Mouse (Mus musculus) lung, postnatal 0 days (tissue): ENCODE data around the gene Camk1d.

Experiments used
- CTCF ChIP-seq: IDR thresholded peaks from 2 replicates; pipeline ENCODE4 v1.5.1; 2016; ENCODE audit warnings: antibody characterized with exemption, mild to moderate bottlenecking
- EP300 ChIP-seq: IDR thresholded peaks from 2 replicates; pipeline ENCODE4 v1.6.1; 2016; ENCODE audit warnings: antibody characterized with exemption, mild to moderate bottlenecking, control low read depth

DNA sequence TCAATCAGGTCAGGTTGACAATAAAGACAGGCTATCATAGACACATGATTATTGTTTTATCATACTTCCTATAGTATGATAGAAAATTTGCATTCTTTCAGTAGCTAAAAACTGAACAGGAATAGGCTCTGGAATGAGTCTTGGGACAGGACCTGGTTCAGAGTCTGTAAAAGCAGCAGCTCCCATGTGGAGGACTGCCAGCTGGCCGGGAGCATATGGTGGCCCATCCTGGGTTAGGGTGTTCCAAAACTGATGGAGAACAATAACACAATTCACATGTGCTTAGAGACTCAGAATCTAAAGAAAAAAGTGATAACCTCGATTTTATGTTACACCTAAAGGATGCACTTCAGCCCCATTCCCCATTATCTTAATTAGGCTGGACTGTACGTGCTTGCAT, 343.0 kb downstream of the Camk1d start:
- TF ChIP-seq CTCF (no peak), EP300 (no peak)
